Mouse (Mus musculus): Measurements from ENCODE around the gene Ergic1.

Gene Ergic1

GRCm38 (mm10) chr17:26676252-26676615 lies 114.9 kb downstream of the Ergic1 start:
- ChIA-PET CTCF (interaction anchor here in 2 of 4 experiments (0.5 to 2.7 kb wide), 6 partner anchors 13 to 448 kb away, joined by 3 to 12 read pairs (median 3); partner anchors contain the start of gene Atp6v0e (in 2 of the 2)), POLR2A (interaction anchor here (0.5 to 3.0 kb wide), 18 partner anchors 8 to 201 kb away, joined by 3 to 14 read pairs (median 5); partner anchors contain the start of gene Atp6v0e (in 2 of the 4))

DNA sequence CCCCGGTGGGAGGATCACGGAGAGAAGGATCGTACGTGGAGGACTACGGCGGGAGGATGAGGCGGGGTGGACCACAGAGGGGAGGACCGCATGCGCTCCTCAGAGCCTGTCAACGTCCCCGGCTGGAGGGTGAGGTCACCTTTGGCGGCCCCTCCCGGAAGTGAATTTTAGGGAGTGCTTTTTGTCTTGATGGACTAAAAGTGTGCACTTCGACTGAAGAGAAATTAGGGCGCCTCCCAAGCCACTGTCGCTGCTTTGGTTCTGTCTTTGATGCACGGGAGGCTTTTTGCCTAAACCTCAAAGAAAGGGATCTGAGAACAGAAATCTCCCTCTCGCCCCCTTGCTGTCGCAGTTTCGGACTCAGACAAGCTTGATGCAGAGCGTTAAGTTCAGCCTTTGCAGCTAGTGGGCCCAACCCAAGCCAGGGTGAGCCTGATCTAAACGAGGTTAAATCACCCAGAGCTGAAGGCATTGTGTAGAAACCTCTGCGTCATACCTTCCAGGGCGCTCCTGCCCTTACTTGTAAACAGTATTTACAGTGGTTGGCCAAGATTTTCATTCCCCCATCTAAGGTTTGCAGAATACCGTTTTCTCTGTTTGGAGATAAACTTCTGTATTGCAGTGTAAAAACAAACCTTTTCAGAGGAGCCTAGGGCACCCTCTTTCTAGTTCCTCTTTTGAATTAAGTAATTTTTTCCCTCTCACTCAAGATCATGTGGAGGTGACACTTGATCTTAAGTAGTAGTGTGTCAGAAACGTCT lies 115.5 kb downstream of the Ergic1 start:
- ChIA-PET CTCF (interaction anchor here in 3 of 4 experiments (0.5 to 2.7 kb wide), 6 partner anchors 14 to 168 kb away, joined by 3 to 12 read pairs (median 4); partner anchors contain the start of gene Atp6v0e (in 2 of the 3)), POLR2A (interaction anchor here (0.6 to 3.1 kb wide), 21 partner anchors 8 to 424 kb away, joined by 3 to 14 read pairs (median 5); partner anchors contain the start of genes Atp6v0e (in 3 of the 4) and Luc7l (in 1 of the 4))

- CTCF ChIA-PET = interaction anchor here in 2 of 4 experiments (0.7 to 2.6 kb wide), 3 partner anchors 18 to 987 kb away, joined by 3 to 8 read pairs (median 5); no protein-coding TSS in a partner anchor
Measured at GRCm38 (mm10) chr17:26677711-26678637, 116.7 kb downstream of the Ergic1 start.

GRCm38 (mm10) chr17:26681276-26681675 lies 120.0 kb downstream of the Ergic1 start:
- CTCF ChIA-PET = interaction anchor here (0.5 to 3.3 kb wide), 30 partner anchors 8 to 394 kb away, joined by 3 to 19 read pairs (median 4); partner anchors contain the start of genes Atp6v0e (in 2 of the 4) and Crebrf (in 1 of the 4)
- POLR2A ChIA-PET = interaction anchor here in 3 of 4 experiments (0.5 to 1.8 kb wide), 8 partner anchors 18 to 174 kb away, joined by 3 to 7 read pairs (median 4); partner anchors contain the start of genes Atp6v0e (in 2 of the 3) and Crebrf (in 1 of the 3)

More at GRCm38 (mm10) chr17:26677711-26678637, 116.7 kb downstream of the Ergic1 start:
- POLR2A ChIA-PET = interaction anchor here in 3 of 4 experiments (0.6 to 3.1 kb wide), 20 partner anchors 12 to 420 kb away, joined by 3 to 14 read pairs (median 4); partner anchors contain the start of genes Atp6v0e (in 3 of the 3) and Dusp1 (in 1 of the 3)

GRCm38 (mm10) chr17:26686334-26687000 lies 125.2 kb downstream of the Ergic1 start:
- CTCF ChIA-PET = interaction anchor here in 1 of 4 experiments (2.7 kb wide), 1 partner anchor 24 kb away, joined by 12 read pairs; the partner anchor contains the start of gene Atp6v0e

DNA sequence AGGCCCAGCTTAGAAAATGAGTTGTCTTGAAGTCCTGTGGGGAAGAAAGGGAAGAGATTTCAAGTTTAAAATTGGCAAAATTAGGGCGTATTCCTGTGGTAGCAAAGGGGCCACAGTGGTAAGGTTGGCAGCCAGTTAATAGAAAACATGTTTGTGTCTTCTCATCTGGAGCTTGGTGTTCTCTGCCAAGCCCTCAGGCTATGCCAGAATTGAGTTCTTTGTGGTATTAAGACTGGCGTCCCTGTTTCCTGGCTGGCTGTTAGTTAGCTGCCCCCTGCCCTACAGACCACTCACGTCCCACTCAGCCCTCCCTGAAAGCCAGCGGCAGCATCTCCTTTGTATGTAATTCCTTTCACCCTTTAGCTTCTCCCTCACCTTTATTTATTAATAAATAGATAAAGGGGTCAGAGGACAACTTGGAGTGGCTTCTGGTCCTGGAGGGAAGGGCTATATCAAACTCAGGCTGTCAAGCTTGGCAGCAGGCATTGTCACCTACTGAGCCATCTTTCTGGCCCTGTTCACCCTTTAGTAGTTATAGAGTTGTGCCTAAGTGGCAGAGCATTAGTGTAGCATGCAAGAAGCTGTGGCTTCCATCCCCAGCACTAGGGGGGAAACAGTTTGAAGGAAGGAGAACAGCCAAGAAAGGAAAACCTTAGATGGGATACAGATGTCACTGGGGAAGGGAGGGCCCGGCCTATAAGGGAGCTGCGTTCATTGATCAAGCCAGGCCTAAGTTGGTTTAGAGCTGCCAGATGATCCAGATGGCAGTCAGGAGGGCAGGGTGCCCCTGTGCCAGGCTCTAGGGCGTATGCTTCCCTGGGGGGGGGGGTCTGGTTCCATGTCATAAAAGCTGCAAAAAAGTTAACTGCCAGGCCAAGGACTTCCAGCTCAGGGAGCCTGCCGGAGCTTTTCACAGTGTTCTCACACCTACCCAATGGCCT lies 127.8 kb downstream of the Ergic1 start:
- CTCF ChIA-PET = interaction anchor here (0.6 to 3.0 kb wide), 12 partner anchors 8 to 323 kb away, joined by 3 to 19 read pairs (median 4); partner anchors contain the start of gene Atp6v0e (in 1 of the 4)
- POLR2A ChIA-PET = interaction anchor here in 3 of 4 experiments (0.7 to 3.6 kb wide), 11 partner anchors 11 to 31 kb away, joined by 3 to 14 read pairs (median 4); partner anchors contain the start of gene Atp6v0e (in 1 of the 3)

More at GRCm38 (mm10) chr17:26686334-26687000, 125.2 kb downstream of the Ergic1 start:
- POLR2A ChIA-PET = interaction anchor here in 2 of 4 experiments (0.6 to 1.6 kb wide), 5 partner anchors 9 to 178 kb away, joined by 3 to 4 read pairs (median 3); partner anchors contain the start of gene Crebrf (in 1 of the 2)

DNA sequence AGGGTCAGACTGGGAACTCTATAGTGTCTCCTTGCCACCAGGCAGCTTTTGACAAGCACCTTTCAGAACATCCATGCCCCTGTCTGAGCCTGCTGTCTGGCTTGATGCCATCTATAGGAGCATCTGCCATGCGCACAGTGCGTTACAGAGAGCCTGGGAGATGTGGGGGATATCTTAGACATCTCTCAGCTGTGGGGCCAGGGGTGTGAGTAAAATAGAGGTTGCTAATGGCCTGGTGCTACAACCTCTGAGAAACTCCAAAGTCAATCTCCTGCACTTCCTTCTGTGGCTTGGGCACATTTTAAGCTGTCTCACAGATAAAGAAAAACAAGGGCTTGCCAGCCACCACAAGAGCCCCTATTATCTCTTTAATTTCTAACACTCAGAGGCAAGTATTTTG lies 128.5 kb downstream of the Ergic1 start:
- POLR2A ChIA-PET = interaction anchor here in 3 of 4 experiments (0.5 to 3.6 kb wide), 14 partner anchors 10 to 329 kb away, joined by 3 to 14 read pairs (median 4); partner anchors contain the start of gene Atp6v0e (in 1 of the 3)

DNA sequence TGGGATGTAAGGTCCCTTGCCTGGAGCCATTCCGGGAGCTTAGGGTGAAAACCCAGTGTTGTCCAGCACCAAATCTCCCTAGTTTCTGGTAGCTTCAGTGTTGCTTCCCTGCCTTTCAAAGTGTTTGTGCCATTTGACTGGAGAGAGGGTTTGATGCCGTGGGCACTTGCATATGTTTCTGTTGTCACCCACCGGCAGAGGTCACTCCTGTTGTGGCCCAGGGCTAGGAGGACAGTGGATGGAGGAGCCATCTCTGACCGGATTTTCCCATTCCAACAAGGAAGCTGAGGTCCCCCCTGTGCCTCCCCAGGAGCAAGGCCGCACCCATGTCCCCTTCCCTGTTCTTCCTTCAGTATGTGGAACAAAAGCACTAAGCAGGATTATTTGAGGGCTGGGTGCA lies 128.9 kb downstream of the Ergic1 start:
- POLR2A ChIA-PET = interaction anchor here in 3 of 4 experiments (0.5 to 3.6 kb wide), 12 partner anchors 10 to 1548 kb away, joined by 3 to 14 read pairs (median 5); partner anchors contain the start of gene Atp6v0e (in 1 of the 3)
- CTCF ChIA-PET = interaction anchor here in 3 of 4 experiments (0.6 to 3.0 kb wide), 8 partner anchors 9 to 239 kb away, joined by 3 to 19 read pairs (median 4); partner anchors contain the start of gene Atp6v0e (in 2 of the 3)

More for the DNA sequence above, 128.5 kb downstream of the Ergic1 start:
- CTCF ChIA-PET = interaction anchor here in 3 of 4 experiments (0.6 to 3.0 kb wide), 10 partner anchors 8 to 238 kb away, joined by 3 to 19 read pairs (median 4); partner anchors contain the start of gene Atp6v0e (in 1 of the 3)

DNA sequence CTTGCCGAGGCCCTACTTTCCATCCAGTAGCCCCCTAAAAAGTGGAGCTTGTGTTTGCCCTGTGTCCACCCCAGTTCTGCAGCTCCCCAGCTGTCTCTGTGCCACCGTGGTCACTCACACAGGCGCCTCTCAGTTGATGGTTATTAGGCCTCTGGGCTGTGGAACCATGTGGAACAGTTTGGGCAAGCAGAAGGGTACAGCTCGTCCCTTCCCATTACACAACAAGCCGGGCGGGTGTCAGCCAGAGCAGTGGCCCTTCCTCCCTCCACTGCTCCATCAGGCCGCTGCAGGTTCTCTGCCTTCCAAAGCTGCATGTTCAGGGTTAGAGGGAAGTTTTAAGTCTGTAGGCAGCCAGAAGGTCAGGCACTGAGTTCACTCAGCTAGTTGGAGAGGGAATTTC lies 129.8 kb downstream of the Ergic1 start:
- POLR2A ChIA-PET = interaction anchor here in 2 of 4 experiments (0.6 to 3.6 kb wide), 10 partner anchors 12 to 227 kb away, joined by 3 to 14 read pairs (median 5); partner anchors contain the start of gene Atp6v0e (in 1 of the 2)
- CTCF ChIA-PET = interaction anchor here in 2 of 4 experiments (0.5 to 3.0 kb wide), 6 partner anchors 10 to 46 kb away, joined by 3 to 19 read pairs (median 4); partner anchors contain the start of gene Atp6v0e (in 1 of the 2)

DNA sequence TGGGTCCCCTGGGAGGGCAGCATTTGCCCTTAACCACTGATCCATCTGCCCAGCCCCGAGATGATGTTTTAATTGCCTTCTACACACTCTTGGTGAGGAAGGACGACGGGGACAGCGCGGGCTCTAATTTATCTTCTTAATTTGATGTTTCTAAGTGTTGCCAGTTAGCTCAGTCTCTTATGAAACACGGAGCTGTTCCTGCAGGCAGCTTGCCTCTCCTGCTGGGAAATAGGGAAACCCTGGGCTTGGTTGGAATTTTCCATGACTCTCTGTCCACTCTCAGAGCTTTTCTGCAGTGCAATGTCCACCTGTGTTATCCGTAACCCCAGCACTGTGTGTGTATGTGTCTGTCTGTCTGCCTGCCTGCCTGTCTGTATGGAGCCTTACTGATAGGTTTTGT lies 132.1 kb downstream of the Ergic1 start:
- POLR2A ChIA-PET = interaction anchor here in 2 of 4 experiments (0.8 to 1.7 kb wide), 7 partner anchors 9 to 29 kb away, joined by 3 to 4 read pairs (median 3); partner anchors contain the start of gene Crebrf (in 1 of the 2)
- CTCF ChIA-PET = interaction anchor here in 2 of 4 experiments (0.6 to 1.3 kb wide), 5 partner anchors 12 to 241 kb away, joined by 3 to 5 read pairs (median 3); no protein-coding TSS in a partner anchor

GRCm38 (mm10) chr17:26694171-26694570 lies 132.9 kb downstream of the Ergic1 start:
- CTCF ChIA-PET = no interaction called here

DNA sequence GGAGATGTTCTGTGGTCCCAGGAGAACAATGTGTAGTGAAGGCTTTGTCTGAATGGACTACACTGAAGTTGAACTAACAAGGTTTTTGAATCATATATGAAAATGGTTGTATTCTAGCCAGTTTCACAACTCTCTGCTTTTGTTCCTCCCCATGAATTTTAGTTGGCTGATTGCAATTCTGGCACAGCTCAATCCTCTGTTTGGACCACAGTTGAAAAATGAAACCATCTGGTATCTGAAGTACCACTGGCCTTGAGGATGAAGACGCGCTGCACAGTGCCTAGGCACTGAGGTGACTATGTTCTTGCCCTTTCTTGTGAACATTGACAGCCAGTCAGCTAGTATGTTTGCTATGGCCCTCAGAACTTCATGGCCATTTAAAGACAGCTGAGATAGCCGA lies 133.9 kb downstream of the Ergic1 start:
- POLR2A ChIA-PET = interaction anchor here in 1 of 4 experiments (0.7 to 1.4 kb wide), 3 partner anchors 9 to 815 kb away, joined by 3 to 4 read pairs (median 3); no protein-coding TSS in a partner anchor
- CTCF ChIA-PET = interaction anchor here in 2 of 4 experiments (0.6 to 0.7 kb wide), 2 partner anchors 37 to 317 kb away, joined by 3 read pairs; no protein-coding TSS in a partner anchor

More at GRCm38 (mm10) chr17:26694171-26694570, 132.9 kb downstream of the Ergic1 start:
- POLR2A ChIA-PET = interaction anchor here in 2 of 4 experiments (1.1 to 1.4 kb wide), 2 partner anchors 22 to 29 kb away, joined by 3 read pairs; no protein-coding TSS in a partner anchor

GRCm38 (mm10) chr17:26698846-26699245 lies 137.6 kb downstream of the Ergic1 start:
- CTCF ChIA-PET = interaction anchor here in 3 of 4 experiments (0.6 to 2.0 kb wide), 8 partner anchors 8 to 430 kb away, joined by 3 to 6 read pairs (median 4); partner anchors contain the start of gene Atp6v0e (in 1 of the 3)
- POLR2A ChIA-PET = interaction anchor here in 1 of 4 experiments (1.2 to 2.1 kb wide), 2 partner anchors 17 to 170 kb away, joined by 4 to 14 read pairs; partner anchors contain the start of gene Crebrf

DNA sequence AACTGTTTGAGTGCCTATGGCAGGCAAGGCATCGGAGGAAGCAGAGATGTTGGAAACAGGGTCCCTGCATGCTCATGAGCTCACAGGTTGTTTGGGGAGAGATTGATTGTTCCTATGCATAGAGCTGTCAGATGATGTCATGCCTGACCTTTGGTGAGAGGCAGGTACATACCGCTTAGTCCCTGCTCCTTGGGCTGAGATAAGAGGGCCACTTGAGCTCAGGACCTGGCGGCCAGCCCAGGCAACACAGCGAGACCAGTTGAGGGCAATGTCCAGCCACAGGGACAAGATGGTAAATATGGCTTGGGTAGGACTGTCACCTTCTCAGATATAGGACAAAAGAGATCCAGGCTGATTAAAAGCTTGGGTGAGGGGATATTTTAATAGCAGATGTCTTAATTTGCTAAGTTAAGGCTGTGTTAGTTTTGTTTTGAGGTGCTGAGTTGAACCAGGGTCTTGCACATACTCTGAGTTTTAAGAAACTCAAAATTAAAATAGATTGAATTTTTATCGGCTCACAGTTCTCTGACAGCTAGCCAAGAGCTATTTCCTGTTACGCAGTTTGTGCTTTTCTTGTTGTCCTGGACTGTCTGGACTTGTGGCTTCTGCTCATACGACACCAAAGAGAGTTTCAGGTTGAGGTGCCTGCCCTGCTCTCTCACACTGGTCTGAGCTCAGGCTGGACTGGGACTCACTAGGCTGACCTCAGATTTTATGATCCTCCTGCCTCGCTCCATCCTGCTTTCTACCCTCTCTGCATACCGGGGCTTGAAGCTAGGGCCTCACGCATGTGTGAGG lies 138.7 kb downstream of the Ergic1 start:
- CTCF ChIA-PET = interaction anchor here in 3 of 4 experiments (0.5 to 2.0 kb wide), 11 partner anchors 9 to 706 kb away, joined by 3 to 4 read pairs (median 3); partner anchors contain the start of gene Zbtb9 (in 1 of the 3)

More for the DNA sequence above, 138.7 kb downstream of the Ergic1 start:
- POLR2A ChIA-PET = interaction anchor here in 3 of 4 experiments (0.6 to 2.1 kb wide), 5 partner anchors 10 to 169 kb away, joined by 3 to 14 read pairs (median 4); partner anchors contain the start of gene Crebrf (in 1 of the 3)
